ENCODE assay signal across 7 mouse cellular contexts in genomic region chr3:41083790-41084112, GRCm38 (mm10). TPM values are rescaled to one million over a fixed set of nuclear protein-coding genes. Genes with fewer than 3 reads are reported as not detected.
A peak's percentile ranks its signal among the peaks of the same experiment; 100 is the strongest.
DNase-seq lines count a peak whose midpoint lies in the region; ATAC-seq and TF ChIP-seq lines count a peak whose summit lies in the region.

No protein-coding gene starts in this region.

- no peak for TF ChIP-seq CTCF in testis, adult 2 months (IDR thresholded peaks at IDR 0.05; ENCODE audit: control insufficient read depth, insufficient read depth, insufficient replicate concordance, low read depth, low read length)

- H3K9ac ChIP-seq in limb, embryonic 14.5 days (ENCODE audit: low read depth, low read length, severe bottlenecking), result peak overlapping the region; percentile 84
- H3K9ac ChIP-seq in stomach, embryonic 14.5 days (replicated peaks; ENCODE audit: low read depth, low read length), result peak overlapping the region; percentile 87

- TF ChIP-seq POLR2A in testis, adult 2 months (IDR thresholded peaks at IDR 0.05; ENCODE audit: control insufficient read depth, low read depth, low read length), result no peak
- TF ChIP-seq POLR2A in limb, embryonic 14.5 days (IDR thresholded peaks at IDR 0.05; ENCODE audit: borderline replicate concordance, extremely low read depth, insufficient read depth, insufficient read length), result no peak

- H3K36me3 ChIP-seq in testis, adult 2 months (ENCODE audit: control insufficient read depth, insufficient read depth, low read length), result no peaks in the 10 kb centered on the region
- no peaks in the 10 kb centered on the region for H3K36me3 ChIP-seq in limb, embryonic 14.5 days (ENCODE audit: control insufficient read depth, insufficient read depth, low read length)
- H3K36me3 ChIP-seq in stomach, embryonic 14.5 days (ENCODE audit: control insufficient read depth, insufficient read depth, low read length), result no peaks in the 10 kb centered on the region

- H3K27ac ChIP-seq in testis, adult 2 months (ENCODE audit: control insufficient read depth, insufficient read depth, low read depth, low read length), result peak overlapping the region; percentile 94
- H3K27ac ChIP-seq in limb, embryonic 14.5 days (replicated peaks; ENCODE audit: low read depth, low read length), result peak overlapping the region; percentile 92
- H3K27ac ChIP-seq in stomach, embryonic 14.5 days (ENCODE audit: low read length), result peak overlapping the region; percentile 91

- peak overlapping the region; percentile 74 for H3K4me2 ChIP-seq in limb, embryonic 14.5 days (replicated peaks; ENCODE audit: low read depth, low read length, severe bottlenecking)
- H3K4me2 ChIP-seq in stomach, embryonic 14.5 days (replicated peaks; ENCODE audit: low read depth, low read length), result peak overlapping the region; percentile 78

- H3K9me3 ChIP-seq in limb, embryonic 14.5 days (ENCODE audit: control insufficient read depth, low read length), result no peaks in the 10 kb centered on the region
- no peaks in the 10 kb centered on the region for H3K9me3 ChIP-seq in stomach, embryonic 14.5 days (ENCODE audit: control insufficient read depth, low read depth, low read length)

- H3K4me3 ChIP-seq in testis, adult 2 months (ENCODE audit: control insufficient read depth, low read depth, low read length), result peak overlapping the region; percentile 89
- H3K4me3 ChIP-seq in limb, embryonic 14.5 days (replicated peaks; ENCODE audit: low read length), result peak overlapping the region; percentile 91
- peak overlapping the region; percentile 89 for H3K4me3 ChIP-seq in stomach, embryonic 14.5 days (ENCODE audit: low read depth, low read length)

- peak; percentile 8; the same call in 1 of the 2 replicates for ATAC-seq in erythroblast, adult 5-6 weeks (replicated peaks; ENCODE audit: low FRiP score, poor library complexity, severe bottlenecking)
- ATAC-seq in limb, embryonic 14.5 days (ENCODE audit: low FRiP score, low read depth), result peak; percentile 8; the same call in 1 of the 2 replicates
- peak; percentile 40; the same call in 1 of the 2 replicates for ATAC-seq in stomach, embryonic 14.5 days (ENCODE audit: insufficient number of reproducible peaks, insufficient read depth, low FRiP score, low read depth)

- WGBS in limb, embryonic 14.5 days, result 2% methylated on average over 6 of the region's 6 CpGs
- WGBS in stomach, embryonic 14.5 days, result under 1% methylated on average over 6 of the region's 6 CpGs

- no peak for DNase-seq in testis, postnatal 10 days (ENCODE audit: low spot score)
- DNase-seq in limb, embryonic 14.5 days (ENCODE audit: low spot score), result peak; percentile 11
- no peak for DNase-seq in adrenal gland, postnatal 4 days (ENCODE audit: low spot score in 2 of 2)
- DNase-seq in right cerebral cortex, postnatal 14 days, result no peak

- peaks cover 4% of the 10 kb centered on the region for H3K4me1 ChIP-seq in testis, adult 2 months (ENCODE audit: control insufficient read depth, insufficient read depth, low read length)
- peaks cover 13% of the 10 kb centered on the region for H3K4me1 ChIP-seq in limb, embryonic 14.5 days (ENCODE audit: control insufficient read depth, insufficient read depth, low read length)
- H3K4me1 ChIP-seq in stomach, embryonic 14.5 days (ENCODE audit: control insufficient read depth, insufficient read depth, low read length), result peaks cover 10% of the 10 kb centered on the region; the same call in 1 of the 2 replicates

- no peaks in the 10 kb centered on the region for H3K27me3 ChIP-seq in testis, adult 2 months (ENCODE audit: control insufficient read depth, insufficient read depth, low read length)
- H3K27me3 ChIP-seq in limb, embryonic 14.5 days (ENCODE audit: control insufficient read depth, insufficient read depth, low read length), result no peaks in the 10 kb centered on the region
- no peaks in the 10 kb centered on the region for H3K27me3 ChIP-seq in stomach, embryonic 14.5 days (ENCODE audit: control insufficient read depth, insufficient read depth, low read length)

RNA-seq across cellular contexts. Expression of gene Pgrmc2, which starts 0.9 kb away (rescaled TPM):
- polyA plus RNA-seq in testis, adult 2 months (2012; rRNA removed), result 36.1 and 40.1 TPM in 2 replicates
- total RNA-seq in erythroblast, adult 5-6 weeks (2015; ENCODE audit: low replicate concordance), result 14.0 and 15.0 TPM in 2 replicates
- total RNA-seq in erythroblast, adult 5-6 weeks (2017; ENCODE audit: low replicate concordance), result 13.2 and 22.7 TPM in 2 replicates
- 30.9 and 41.9 TPM in 2 replicates for polyA plus RNA-seq in limb, embryonic 14.5 days (2012; rRNA removed)
- polyA plus RNA-seq in limb, embryonic 14.5 days (2014; fragmentation: Nextera tagmentation; extraction: Ambion mirVana), result 34.2 and 34.3 TPM in 2 replicates
- polyA plus RNA-seq in stomach, embryonic 14.5 days (2014; fragmentation: Nextera tagmentation; extraction: Ambion mirVana), result 29.5 and 32.4 TPM in 2 replicates
- 10 to 100 TPM; 43.9 to 45.5 TPM for total RNA-seq in adrenal gland, postnatal 4 days (2021)
